Mouse (Mus musculus) lung, postnatal 4 days (tissue): Measurements from ENCODE around the gene Slc22a14.

Source experiments
- DNase-seq, 2 experiments: peaks; one replicate each; pipeline ENCODE4 v3.0.0; 2021

Gene Slc22a14

DNA sequence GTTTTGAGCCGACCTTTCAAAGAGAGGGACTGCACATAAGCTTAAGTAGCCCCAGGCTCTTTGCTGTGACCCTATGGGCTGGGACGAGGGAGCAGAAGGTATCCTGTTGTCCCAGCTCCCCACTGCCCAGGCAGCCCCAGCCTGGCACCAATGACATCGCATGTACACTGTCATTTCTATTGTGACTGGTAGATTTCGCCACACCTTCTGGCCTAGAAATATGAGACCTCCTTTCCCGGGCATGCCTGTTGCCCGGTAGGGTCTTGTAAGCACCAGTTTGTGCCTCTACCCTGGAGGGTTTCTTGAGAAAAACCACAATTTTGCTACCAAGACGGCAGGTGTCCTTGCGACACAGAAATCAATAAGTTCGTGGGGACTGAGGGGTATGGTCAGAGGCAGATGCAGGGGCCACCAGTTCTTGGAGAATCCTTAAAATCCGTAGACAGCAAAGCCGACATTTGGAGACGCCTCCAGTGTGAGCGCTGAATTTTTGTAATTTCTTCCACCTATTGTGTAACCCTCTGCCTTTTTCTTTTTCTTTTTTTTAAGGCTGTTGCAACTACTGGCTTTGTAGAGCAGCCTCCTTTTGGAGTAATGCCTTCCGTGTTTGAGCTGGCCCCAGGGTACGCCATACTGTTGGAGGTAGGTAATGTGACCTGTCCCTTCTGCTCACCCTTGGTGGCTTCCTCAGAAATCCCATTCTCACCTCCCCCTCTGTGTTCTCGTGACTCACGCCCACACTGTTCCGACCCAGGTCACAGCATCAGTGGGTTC, 242.6 kb downstream of the Slc22a14 start:
- no peak for DNase-seq

DNA sequence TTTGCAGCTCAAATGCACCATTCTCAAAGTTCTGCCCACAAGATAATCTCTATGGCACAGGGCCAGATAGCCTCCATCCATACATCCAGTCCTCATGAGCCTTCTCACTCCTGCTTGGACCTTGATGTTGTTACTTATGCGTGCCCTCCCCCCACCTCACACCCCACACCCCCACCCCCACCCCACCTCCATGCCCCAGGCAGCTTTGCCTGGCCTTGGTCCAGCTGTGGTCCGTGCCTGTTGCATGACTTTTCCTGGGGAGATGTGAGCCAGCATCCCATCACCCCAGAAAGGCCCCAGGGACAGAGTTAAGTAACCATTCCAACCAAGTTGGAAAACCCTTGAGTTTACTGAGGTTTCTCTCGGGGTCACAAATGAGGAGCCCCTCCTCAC, 245.2 kb downstream of the Slc22a14 start:
- DNase-seq: no peak
